ENCODE assay signal across 8 mouse cellular contexts in the genomic region with DNA sequence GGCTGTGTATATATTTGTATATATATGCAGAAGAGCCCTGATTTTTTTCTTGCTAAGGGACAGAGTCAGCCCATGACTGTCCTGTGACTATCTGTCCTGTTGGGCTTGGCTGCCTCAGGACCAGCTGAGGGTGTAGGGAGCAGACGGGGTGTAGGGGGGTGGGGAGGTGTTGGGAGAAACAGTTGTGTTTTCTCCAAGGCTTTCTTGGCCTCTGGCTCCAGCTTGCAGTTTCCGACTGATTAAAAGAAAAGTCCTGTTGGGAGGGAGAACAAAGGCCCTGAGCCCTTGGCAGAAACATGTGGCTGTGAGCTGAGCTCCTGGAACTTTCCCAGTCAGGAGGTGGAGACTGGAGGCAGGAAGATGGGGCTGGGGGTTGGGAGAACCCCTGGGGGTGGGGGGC. TPM values are rescaled to one million over a fixed set of nuclear protein-coding genes. Genes with fewer than 3 reads are reported as not detected.
DNase-seq lines count a peak whose midpoint lies in the region; ATAC-seq and TF ChIP-seq lines count a peak whose summit lies in the region.

No protein-coding gene starts in this region.

- H3K9ac ChIP-seq in kidney, embryonic 16.5 days (replicated peaks; ENCODE audit: low read length), result peak overlapping the region; percentile 88
- no peak overlapping the region for H3K9ac ChIP-seq in lung, postnatal 0 days (replicated peaks; ENCODE audit: low read depth)
- H3K9ac ChIP-seq in stomach, embryonic 15.5 days, result peak overlapping the region; percentile 24; the same call in 1 of the 2 replicates

- H3K9me3 ChIP-seq in heart, embryonic 10.5 days, result no peaks in the 10 kb centered on the region
- peaks cover 11% of the 10 kb centered on the region for H3K9me3 ChIP-seq in kidney, embryonic 16.5 days (ENCODE audit: low read length)
- no peaks in the 10 kb centered on the region for H3K9me3 ChIP-seq in lung, postnatal 0 days (ENCODE audit: low read length)
- H3K9me3 ChIP-seq in stomach, embryonic 15.5 days, result no peaks in the 10 kb centered on the region

- peak; percentile 54 for DNase-seq in embryo, embryonic 10 days (ENCODE audit: low spot score)
- no peak for DNase-seq in embryo, embryonic 9.5 days (ENCODE audit: extremely low spot score)
- peak; percentile 68 for DNase-seq in embryo, embryonic 11 days
- no peak for DNase-seq in heart, embryonic 10.5 days (ENCODE audit: low spot score)
- DNase-seq in lung, postnatal 0 days (ENCODE audit: low spot score), result peak; percentile 83

- peaks cover 44% of the 10 kb centered on the region for H3K4me1 ChIP-seq in heart, embryonic 10.5 days
- peaks cover 33% of the 10 kb centered on the region for H3K4me1 ChIP-seq in kidney, embryonic 16.5 days (ENCODE audit: insufficient read depth, low read length)
- no peaks in the 10 kb centered on the region for H3K4me1 ChIP-seq in lung, postnatal 0 days (ENCODE audit: insufficient read depth, low read depth, low read length)
- peaks cover 37% of the 10 kb centered on the region for H3K4me1 ChIP-seq in stomach, embryonic 15.5 days

- WGBS in heart, embryonic 10.5 days, result 7% methylated on average over 2 of the region's 2 CpGs
- 5% methylated on average over 2 of the region's 2 CpGs for WGBS in kidney, embryonic 16.5 days
- 17% methylated on average over 2 of the region's 2 CpGs for WGBS in lung, postnatal 0 days
- 6% methylated on average over 2 of the region's 2 CpGs for WGBS in stomach, embryonic 15.5 days

- TF ChIP-seq CTCF in lung, postnatal 0 days (IDR thresholded peaks at IDR 0.05), result no peak

- H3K27me3 ChIP-seq in heart, embryonic 10.5 days (ENCODE audit: insufficient read depth, poor library complexity, severe bottlenecking), result peaks cover 23% of the 10 kb centered on the region; the same call in 1 of the 2 replicates
- no peaks in the 10 kb centered on the region for H3K27me3 ChIP-seq in kidney, embryonic 16.5 days (ENCODE audit: insufficient read depth, low read length)
- no peaks in the 10 kb centered on the region for H3K27me3 ChIP-seq in lung, postnatal 0 days (replicated peaks; ENCODE audit: insufficient read depth, low read length)
- H3K27me3 ChIP-seq in stomach, embryonic 15.5 days (replicated peaks), result no peaks in the 10 kb centered on the region

- H3K4me3 ChIP-seq in heart, embryonic 10.5 days, result peak overlapping the region; percentile 85
- H3K4me3 ChIP-seq in kidney, embryonic 16.5 days (ENCODE audit: low read length), result peak overlapping the region; percentile 65
- no peak overlapping the region for H3K4me3 ChIP-seq in lung, postnatal 0 days (ENCODE audit: low read depth, low read length)
- H3K4me3 ChIP-seq in stomach, embryonic 15.5 days (replicated peaks), result peak overlapping the region; percentile 67

- H3K4me2 ChIP-seq in kidney, embryonic 16.5 days (replicated peaks; ENCODE audit: low read depth, low read length), result peak overlapping the region; percentile 84
- H3K4me2 ChIP-seq in lung, postnatal 0 days (replicated peaks; ENCODE audit: low read depth, low read length), result peak overlapping the region; percentile 41
- H3K4me2 ChIP-seq in stomach, embryonic 15.5 days, result peak overlapping the region; percentile 90

- ATAC-seq in kidney, embryonic 16.5 days (ENCODE audit: low FRiP score, low TSS enrichment), result peak; percentile 62; the same call in 1 of the 2 replicates
- ATAC-seq in lung, postnatal 0 days, result peak; percentile 79
- ATAC-seq in stomach, embryonic 15.5 days (ENCODE audit: insufficient read depth, low FRiP score, low read depth), result no peak
- no peak for ATAC-seq in activated CD4-positive, CD25-positive, alpha-beta regulatory T cell, adult 4 months

- peak; percentile 42; the same call in 1 of the 2 replicates for TF ChIP-seq EP300 in lung, postnatal 0 days (IDR thresholded peaks at IDR 0.05)

- H3K27ac ChIP-seq in heart, embryonic 10.5 days, result peak overlapping the region; percentile 95
- peak overlapping the region; percentile 82 for H3K27ac ChIP-seq in kidney, embryonic 16.5 days (ENCODE audit: low read length)
- no peak overlapping the region for H3K27ac ChIP-seq in lung, postnatal 0 days (ENCODE audit: low read length)
- peak overlapping the region; percentile 91 for H3K27ac ChIP-seq in stomach, embryonic 15.5 days

- peaks cover 37% of the 10 kb centered on the region for H3K36me3 ChIP-seq in heart, embryonic 10.5 days
- peaks cover 34% of the 10 kb centered on the region; the same call in 1 of the 2 replicates for H3K36me3 ChIP-seq in kidney, embryonic 16.5 days (ENCODE audit: insufficient read depth, low read length)
- no peaks in the 10 kb centered on the region for H3K36me3 ChIP-seq in lung, postnatal 0 days (ENCODE audit: insufficient read depth, low read length)
- 0 out of 2 replicates have a peak, but pooled peaks cover 11% of the 10 kb centered on the region for H3K36me3 ChIP-seq in stomach, embryonic 15.5 days

RNA-seq across cellular contexts. Expression of gene Fbln1, which starts 2.0 kb away (rescaled TPM):
- 146 and 177 TPM in 2 replicates for polyA plus RNA-seq in heart, embryonic 10.5 days (2016; fragmentation: Nextera tagmentation; extraction: Ambion mirVana)
- 202 and 212 TPM in 2 replicates for polyA plus RNA-seq in kidney, embryonic 16.5 days (2015; fragmentation: Nextera tagmentation; extraction: Ambion mirVana)
- polyA plus RNA-seq in lung, postnatal 0 days (2015; fragmentation: Nextera tagmentation; extraction: Ambion mirVana), result 45.7 and 51.2 TPM in 2 replicates
- polyA plus RNA-seq in stomach, embryonic 15.5 days (2015; fragmentation: Nextera tagmentation; extraction: Ambion mirVana), result 209 and 235 TPM in 2 replicates
- polyA plus RNA-seq in activated CD4-positive, CD25-positive, alpha-beta regulatory T cell, adult 4 months (2017; shearing (Covaris generic)), result under 1 TPM; 0.13 to 0.29 TPM

Comparison
In these comparisons a context has a peak if more than half of its experiments do, and no peak if none do; other contexts are left out.
1. DNase-seq: peak in embryo, embryonic 10 days (single experiment), embryo, embryonic 11 days (single experiment) and lung, postnatal 0 days (single experiment); none in embryo, embryonic 9.5 days (single experiment) and heart, embryonic 10.5 days (single experiment).
2. ATAC-seq: peak in kidney, embryonic 16.5 days (single experiment) and lung, postnatal 0 days (single experiment); none in stomach, embryonic 15.5 days (single experiment) and activated CD4-positive, CD25-positive, alpha-beta regulatory T cell, adult 4 months (single experiment).
3. RNA of gene Fbln1, which starts 2.0 kb away (polyA plus RNA-seq): 209 to 235 TPM in stomach, embryonic 15.5 days, 202 to 212 TPM in kidney, embryonic 16.5 days, 146 to 177 TPM in heart, embryonic 10.5 days and 45.7 to 51.2 TPM in lung, postnatal 0 days; 0.13 to 0.29 TPM in activated CD4-positive, CD25-positive, alpha-beta regulatory T cell, adult 4 months; every median in the first group is over 10 times any median in the second.
4. Peak in every context shown above with its lines, with median percentiles within 50 percentile points of each other: H3K4me2 ChIP-seq.